Comparison of ENCODE assay signal across 9 mouse cellular contexts in the genomic region with DNA sequence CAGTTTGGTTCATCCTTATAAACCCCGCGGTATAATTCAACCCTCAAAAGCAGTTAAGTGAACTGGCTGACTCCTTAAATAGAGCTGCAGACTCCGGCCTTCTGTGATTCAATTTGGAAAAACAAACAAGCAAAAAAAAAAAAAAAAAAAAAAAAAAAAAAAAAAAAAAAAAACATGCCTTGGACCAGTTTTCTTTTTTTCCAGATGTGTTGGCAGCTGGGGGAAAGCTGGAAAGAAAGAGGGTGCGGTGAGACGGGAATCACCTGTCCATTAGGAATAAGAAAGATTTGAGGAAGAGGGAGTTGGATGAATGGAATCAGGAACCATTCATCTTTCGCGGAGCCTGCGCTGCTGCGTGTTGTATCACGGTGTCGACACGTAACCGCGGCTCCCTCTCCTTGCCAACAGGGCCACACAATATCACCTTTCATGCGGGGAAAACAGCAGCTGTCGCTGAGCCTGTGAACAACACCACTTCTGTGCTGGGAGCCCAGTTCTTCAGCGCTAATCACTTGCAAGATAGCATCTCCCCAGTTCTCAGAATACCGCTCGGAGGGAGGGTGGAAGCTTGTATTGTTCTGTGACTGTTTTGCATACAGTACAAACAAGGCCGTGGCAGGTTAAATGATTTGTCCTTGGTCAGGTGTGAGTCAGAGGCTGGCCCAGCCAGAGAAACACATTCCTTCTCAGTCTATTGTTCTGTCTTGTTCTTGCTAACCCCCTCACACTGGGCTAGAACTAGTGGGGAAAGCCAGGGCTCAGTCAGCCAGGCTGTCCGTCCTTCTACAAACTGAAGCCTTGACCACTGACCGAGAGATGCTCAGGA.
A peak's percentile ranks its signal among the peaks of the same experiment; 100 is the strongest.
DNase-seq lines count a peak whose midpoint lies in the region; ATAC-seq and TF ChIP-seq lines count a peak whose summit lies in the region.
"Had no signal": no experiment of that assay in that cellular context is flagged by ENCODE, and none has a peak within 500 bp of the region (broad histone marks: within the 10 kb centered on the region; RNA-seq: fewer than 3 reads in every experiment).

No protein-coding gene starts in this region.

- ATAC-seq in lung, postnatal 0 days = peak; percentile 14; the same call in 1 of the 2 replicates

- no peak overlapping the region; the same call in 1 of the 2 replicates for H3K4me2 ChIP-seq in lung, postnatal 0 days (replicated peaks; ENCODE audit: low read depth, low read length)

- H3K36me3 ChIP-seq in lung, postnatal 0 days (ENCODE audit: insufficient read depth, low read length) = no peaks in the 10 kb centered on the region

- H3K9ac ChIP-seq in lung, postnatal 0 days (replicated peaks; ENCODE audit: low read depth) = no peak overlapping the region

- no peaks in the 10 kb centered on the region for H3K27me3 ChIP-seq in lung, postnatal 0 days (replicated peaks; ENCODE audit: insufficient read depth, low read length)

- no peaks in the 10 kb centered on the region for H3K4me1 ChIP-seq in lung, postnatal 0 days (ENCODE audit: insufficient read depth, low read depth, low read length)

- no peak for TF ChIP-seq CTCF in lung, postnatal 0 days (IDR thresholded peaks at IDR 0.05)

- H3K9me3 ChIP-seq in lung, postnatal 0 days (ENCODE audit: low read length) = no peaks in the 10 kb centered on the region

- no peak for TF ChIP-seq EP300 in lung, postnatal 0 days (IDR thresholded peaks at IDR 0.05)

- DNase-seq in lung, postnatal 0 days (ENCODE audit: low spot score) = no peak
- DNase-seq in lung, postnatal 25 days (ENCODE audit: low spot score) = no peak
- DNase-seq in T-cell, adult 2 months (ENCODE audit: low spot score) = peak; percentile 32
- peak; percentile 40 for DNase-seq in fibroblast of lung, adult 2 months (ENCODE audit: low read depth)
- DNase-seq in mesoderm, embryonic 11.5 days (ENCODE audit: low read depth, low spot score) = peak; percentile 17
- no peak for DNase-seq in urinary bladder, postnatal 4 days (ENCODE audit: low spot score in 2 of 2)
- DNase-seq in gastrocnemius, postnatal 10 days = no peak
- DNase-seq in cerebellum, adult 18-20 months = no peak

- no peak overlapping the region for H3K4me3 ChIP-seq in lung, postnatal 0 days (ENCODE audit: low read depth, low read length)

- no peak overlapping the region for H3K27ac ChIP-seq in lung, postnatal 0 days (ENCODE audit: low read length)
- H3K27ac ChIP-seq: macrophage had no signal

- WGBS in lung, postnatal 0 days = 32% methylated on average over 22 of the region's 22 CpGs

Comparison
In these comparisons a context has a peak if more than half of its experiments do, and no peak if none do; other contexts are left out.
1. DNase-seq: peak in T-cell, adult 2 months (single experiment), fibroblast of lung, adult 2 months (single experiment) and mesoderm, embryonic 11.5 days (single experiment); none in lung, postnatal 0 days (single experiment), lung, postnatal 25 days (single experiment), urinary bladder, postnatal 4 days (0 of 2), gastrocnemius, postnatal 10 days (single experiment) and cerebellum, adult 18-20 months (0 of 2).